Mouse (Mus musculus) spleen, postnatal 10 days (tissue): Measurements from ENCODE around the gene Alkbh2.

Experiments used
- DNase-seq, 2 experiments: peaks; one replicate each; pipeline ENCODE4 v3.0.0; 2021 to 2022; ENCODE audit warnings: low spot score in 2 of 2

Alkbh2 gene

DNA sequence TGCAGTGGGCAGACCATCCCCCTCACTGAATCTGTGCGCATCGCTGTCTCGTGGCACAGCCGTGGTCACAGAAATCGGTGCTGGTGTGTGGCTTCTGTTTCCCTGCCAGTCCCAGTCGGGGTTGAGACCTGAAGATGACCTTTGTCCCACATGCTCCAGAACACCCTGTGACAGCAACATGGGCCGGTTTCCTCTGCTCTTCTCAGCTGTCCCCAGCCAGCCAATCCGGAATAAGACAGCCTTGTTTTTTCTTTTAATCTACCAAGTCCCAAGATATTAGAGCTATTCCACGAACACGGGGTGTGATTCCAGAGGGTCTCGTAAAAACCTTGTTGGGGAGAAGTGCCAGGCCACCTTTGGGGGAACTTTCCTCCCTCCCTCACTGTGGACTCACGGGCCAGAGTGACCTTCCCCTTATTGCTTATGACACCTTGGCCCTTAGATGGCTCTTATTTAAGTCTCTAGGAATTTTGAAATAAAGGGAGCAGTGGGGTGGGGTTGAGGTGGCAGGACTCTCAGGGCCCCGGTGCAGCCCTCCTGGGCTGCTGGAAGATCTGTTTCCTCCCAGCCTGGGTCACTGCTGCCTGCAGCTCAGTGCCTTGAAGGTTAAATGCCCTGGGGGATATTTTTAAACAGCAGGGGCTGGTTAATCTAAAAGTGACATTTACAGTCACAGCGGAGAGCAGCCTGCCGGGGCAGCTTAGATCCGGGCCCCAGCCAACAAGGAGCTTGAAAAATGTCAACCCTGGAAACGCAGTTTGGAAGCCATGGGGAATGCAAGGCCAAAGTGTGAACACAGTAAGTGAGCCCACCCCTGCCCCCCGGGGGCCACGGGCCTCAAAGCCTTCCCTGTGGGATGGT, 18.2 kb upstream of the Alkbh2 start, which contains the start of gene Acacb:
Gene Acacb, plus strand, starts transcription at position 508 of the 861 bp plus-strand sequence.
- DNase-seq: no peak

DNA sequence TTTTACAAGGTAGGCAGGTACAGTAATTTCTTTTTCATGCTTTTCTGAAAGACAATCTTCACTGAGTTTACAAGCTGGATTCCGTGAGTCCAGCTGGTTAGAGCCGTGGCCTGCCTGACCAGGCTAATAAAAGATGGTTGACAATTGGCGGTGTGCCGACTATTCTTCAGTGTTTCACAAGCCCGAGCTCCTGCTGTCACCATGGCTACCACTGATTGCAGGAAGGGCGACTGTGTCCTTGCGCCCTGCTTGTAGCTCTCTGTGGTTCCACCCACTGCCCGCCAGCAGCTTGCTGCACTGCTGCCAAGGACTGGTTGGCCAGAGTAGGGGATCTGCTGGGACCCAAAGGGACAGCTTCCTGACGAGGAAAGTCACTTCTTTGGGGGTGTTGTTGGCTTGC, 11.2 kb upstream of the Alkbh2 start:
- DNase-seq: peak in 1 of 2 experiments; percentile 33

DNA sequence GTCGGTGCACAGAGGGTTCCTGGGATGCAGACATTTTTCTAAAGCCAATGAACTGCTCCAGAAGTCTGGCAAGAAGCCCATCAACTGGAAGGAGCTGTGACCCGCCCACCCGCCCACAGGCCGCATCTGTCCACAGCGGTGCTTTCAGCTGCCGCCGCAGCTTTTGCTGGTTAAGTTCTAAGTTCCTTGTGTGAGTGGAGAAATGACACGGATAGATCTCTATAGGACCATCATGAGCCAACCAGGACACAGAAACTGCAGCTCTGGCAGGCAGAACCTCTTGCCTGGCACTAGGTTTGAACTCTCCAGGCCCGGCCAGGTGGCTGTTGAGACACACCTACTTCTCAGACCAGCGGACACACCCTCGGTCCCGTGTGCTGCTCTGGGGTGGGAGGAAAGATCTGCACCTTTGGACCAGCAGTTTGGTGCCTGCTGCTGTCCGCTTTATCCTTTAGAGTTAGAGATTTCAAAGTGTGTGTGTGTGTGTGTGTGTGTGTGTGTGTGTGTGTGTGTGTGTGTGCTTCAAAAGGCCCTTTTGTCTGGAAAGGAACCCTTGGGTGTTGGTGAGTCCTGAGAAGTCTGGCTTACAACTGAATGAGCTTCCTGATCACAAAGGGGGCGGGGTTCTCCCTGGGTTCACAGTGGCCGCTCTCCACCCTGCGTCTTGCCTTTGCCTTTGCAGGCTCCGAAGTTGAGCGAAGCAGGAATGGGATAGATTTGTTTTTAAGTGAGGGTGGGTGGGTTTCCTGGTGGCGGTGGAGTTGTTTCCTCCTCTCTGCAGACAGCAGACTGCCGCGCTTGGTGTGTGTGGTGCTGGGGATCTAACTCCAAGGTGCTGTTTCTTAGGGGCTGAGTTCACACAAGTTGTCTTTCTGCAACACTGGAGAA, 10.5 kb upstream of the Alkbh2 start:
- no peak for DNase-seq

DNA sequence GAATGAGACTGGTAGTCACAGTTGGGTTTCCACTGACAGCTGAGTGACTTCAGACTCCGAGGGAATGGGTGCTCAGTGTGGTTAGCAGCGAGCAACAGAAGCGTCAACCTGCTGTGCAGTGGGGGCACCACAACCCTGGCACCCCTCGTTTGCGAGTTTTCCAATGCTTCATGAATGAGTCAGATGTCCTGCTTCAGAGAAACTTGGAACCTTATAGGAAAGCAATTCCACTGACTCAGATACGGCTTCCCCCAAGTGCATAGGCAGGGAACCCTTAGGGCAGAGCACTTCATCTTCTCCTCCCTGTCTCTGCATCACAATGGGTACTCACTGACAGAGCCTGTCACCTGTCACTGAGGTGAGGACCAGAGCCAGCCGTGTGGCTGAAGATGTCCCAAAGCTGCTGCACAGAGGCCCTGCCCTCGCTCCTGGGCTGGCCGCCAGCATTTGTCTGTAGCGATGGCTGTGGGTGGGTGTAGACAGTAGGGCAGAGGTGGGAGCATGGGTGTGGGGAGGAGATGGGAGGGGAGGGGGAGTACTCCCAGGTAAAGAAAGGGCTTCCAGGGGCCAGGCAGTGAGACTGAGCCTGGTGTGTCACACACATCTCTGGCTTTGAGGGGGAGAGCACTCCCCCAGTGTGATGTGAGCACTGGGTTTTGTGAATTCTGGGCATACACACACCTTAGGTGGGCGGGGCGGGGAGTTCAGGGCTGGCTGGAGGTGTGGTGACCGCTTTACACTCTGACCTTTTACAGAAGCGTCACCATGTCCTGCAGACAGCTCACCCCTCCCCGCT, 9.7 kb upstream of the Alkbh2 start:
- DNase-seq: no peak

DNA sequence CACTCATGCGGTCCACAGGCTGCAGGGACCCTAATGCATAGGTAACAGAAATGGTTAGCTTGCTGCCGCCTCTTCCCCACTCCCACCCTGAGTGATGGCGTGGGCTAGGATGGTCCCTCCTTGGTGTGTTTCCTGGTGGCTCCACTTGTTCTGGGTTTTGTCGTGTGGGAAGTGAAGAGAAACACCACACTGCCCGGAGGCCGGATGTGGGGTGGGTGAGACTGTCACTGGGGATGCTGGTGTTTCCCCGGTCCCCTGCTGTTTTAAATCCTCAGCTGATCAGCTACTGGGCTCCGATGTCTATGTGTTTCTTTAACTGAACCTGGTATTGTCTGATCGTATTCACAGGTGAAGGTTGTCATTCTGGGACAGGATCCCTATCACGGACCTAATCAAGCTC, 7.5 kb upstream of the Alkbh2 start:
- DNase-seq: no peak

DNA sequence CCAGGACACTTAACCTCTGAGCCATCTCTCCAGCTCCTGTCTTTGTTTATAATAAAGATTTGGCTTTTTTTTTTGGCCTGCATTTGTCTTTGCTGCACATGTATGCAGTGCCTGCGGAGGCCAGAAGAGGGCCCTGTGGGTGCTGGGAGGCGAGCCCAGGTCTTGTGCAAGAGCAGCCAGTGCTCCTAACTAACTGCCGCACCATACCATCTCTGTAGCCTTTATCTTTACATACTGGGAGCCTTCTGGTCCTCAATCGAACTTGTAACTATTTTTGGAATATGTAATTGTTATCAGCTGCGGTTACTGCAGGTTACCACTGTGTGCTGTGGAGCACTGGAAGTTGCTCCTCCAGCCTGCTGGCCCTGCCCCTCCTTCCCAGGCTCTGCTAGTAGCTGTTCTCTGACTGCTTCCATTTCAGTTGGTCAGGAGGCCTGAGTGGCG, 6.1 kb upstream of the Alkbh2 start:
- DNase-seq: peak; percentile 47 to 78

DNA sequence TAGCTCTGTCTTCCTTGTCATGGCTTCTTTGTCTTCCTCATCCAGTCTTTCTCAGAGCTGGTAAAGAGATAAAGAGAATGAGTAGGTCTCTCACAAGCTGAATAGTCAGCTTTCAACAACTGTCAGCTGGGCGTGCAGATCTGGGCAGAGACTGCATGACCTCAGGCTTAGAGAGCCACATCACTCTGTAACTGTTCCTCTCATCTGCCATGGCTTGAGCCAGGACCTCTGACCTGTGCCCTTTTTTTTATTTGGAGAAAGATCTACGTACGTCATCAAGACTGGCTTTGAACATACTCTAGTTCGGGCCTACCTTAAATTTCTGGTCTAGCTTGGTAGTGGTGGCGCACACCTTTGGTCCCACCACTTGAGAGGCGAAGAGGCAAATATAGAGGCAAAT, 4.8 kb upstream of the Alkbh2 start:
- DNase-seq: no peak

DNA sequence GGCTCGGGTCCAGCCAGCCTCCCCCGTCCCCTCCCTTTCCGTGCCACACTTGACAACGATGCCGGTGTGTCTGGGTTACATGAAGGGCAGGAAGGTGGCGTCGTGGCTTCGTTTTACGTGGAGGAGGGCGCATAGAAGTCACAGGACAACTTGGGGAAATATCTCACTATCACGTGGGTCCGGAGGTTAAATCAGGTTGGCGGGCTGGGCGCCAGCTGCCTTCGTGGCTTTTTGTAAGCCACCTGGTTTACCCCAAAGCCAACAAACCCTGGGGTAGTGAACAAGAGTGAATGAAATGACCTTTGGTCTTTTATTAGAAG, 3.5 kb upstream of the Alkbh2 start:
- peak in 1 of 2 experiments; percentile 65 for DNase-seq

DNA sequence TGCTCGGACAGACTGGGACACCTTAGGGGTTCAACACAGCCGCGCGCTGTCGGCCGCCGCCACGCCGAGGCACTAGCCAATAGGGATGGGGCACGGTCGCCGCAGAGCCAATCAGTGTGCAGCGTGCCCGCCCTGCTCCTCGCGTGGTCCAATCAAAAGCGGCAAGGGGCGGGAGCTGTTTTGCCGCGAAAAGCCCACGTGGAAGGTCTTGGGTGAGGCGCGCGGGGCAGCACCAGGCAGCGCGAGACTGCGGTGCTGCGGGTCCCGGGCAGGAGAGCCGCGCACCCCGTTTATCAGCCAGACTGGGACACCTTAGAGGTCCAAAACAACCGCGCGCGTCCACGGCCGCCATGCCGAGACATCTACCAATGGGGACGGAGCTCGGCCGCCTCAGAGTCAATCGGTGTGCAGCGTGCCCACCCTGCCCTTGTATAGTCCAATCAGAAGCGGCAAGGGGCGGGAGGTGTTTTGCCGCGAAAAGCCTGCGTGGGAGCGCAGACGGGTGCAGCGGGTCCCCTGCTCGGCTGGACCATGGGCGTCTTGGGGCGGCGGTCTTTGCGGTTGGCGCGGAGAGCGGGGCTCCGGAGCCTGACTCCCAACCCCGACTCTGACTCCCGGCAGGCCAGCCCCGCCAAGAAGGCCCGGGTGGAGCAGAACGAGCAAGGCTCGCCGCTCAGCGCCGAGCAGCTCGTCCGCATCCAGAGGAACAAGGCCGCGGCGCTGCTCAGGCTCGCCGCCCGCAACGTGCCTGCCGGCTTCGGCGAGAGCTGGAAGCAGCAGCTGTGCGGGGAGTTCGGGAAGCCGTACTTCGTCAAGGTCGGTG, 2.9 kb upstream of the Alkbh2 start:
- peak; percentile 95 to 97 for DNase-seq

DNA sequence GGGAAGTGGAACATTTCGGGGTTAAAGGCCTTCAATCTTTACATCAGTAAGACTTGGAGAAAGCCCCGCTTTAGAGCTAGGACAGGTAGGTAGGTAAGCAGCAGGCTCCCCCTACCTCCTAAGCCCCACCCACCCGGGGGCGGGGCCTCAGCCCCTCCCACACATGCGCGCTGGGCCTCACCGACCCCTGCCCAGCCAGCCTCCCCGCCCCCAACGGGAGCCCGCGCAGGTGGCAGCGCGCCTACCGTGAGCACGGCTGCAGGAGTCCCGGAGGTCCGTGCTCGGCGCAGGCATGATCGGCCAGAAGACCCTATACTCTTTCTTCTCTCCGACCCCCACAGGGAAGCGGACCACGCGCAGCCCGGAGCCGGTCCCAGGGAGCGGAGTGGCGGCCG, 2.2 kb upstream of the Alkbh2 start, which contains the start of gene Ung:
Gene Ung, plus strand, starts transcription at position 176 of the 395 bp plus-strand sequence.
- peak in 1 of 2 experiments; percentile 75 for DNase-seq

DNA sequence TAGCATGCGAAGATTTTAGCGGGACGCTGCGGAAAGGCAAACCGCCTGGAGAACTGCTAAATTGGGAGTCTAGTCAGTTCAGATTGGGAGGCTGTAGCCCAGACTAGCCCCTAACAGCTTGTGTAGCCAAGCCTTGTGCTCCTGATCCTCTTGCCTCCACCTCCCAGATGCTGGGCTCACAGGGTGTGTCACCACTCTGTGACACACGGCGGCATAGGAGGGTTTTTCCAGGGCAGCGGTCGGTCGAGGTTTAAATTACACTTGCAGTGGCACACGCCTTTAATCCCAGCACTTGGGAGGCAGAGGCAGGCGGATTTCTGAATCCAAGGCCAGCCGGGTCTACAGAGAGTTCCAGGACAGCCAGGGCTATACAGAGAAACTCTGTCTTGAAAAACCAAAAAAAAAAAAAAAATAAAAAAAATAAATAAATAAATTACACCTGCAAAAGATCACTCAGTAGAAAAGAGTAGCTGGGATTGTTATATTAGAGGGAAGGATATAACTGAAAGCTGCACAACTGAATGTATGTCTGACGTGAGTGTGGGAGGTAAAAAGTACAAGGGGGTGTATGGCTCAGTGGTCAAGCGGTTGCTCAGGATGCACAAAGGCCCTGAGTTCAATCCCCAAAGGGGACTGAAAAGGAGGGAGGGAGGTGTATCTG, 1.7 kb upstream of the Alkbh2 start:
- DNase-seq: no peak

DNA sequence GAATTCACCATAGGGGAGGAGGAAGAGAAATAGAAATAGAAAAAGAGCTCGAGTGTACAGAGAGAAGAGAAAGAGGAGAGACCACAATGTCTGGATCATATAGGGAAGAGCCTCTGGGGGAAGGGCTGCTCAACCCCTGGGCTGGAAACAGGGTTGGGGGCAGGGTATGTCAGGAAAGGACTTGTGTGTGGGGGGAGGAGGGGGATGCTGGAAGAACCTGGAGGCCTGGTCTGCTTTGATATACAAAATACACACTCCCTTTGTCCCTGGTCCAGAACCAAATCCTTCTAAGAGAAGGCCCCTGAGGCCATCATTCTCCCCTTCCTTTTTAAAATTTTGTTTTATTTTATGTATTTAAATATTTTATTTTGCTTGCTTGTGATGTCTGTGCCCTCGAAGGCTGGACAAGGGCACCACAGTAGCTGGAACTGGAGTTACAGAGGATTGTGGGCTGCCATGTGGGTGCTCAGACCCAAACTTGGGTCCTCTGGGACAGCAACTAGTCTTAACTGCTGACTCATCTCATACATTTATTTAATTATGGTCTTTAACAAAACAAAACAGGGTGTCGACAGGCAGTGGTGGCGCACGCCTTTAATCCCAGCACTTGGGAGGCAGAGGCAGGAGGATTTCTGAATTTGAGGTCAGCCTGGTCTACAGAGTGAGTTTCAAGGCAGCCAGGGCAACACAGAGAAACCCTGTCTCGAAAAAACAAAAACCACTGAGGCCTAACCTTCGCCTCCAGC, 1.3 kb downstream of the Alkbh2 start:
- no peak for DNase-seq

DNA sequence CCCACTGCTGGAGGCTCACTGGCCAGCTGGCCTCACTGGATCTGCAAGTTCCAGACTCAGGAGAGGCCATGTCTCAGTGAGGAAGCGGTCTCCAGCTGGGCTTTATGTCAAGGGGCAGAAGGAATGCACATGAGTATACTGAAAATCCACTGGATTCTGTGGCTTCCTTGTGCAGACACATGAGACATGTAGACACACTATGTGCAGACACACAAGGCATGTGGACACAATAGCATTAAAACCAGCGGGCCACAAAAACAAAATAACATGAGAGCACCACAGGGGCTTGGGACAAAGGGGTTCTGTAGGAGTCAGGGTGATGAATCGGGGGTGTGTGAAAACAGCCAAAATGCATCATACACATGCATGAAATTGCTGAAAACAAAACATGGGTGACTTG, 2.0 kb downstream of the Alkbh2 start:
- DNase-seq: no peak

DNA sequence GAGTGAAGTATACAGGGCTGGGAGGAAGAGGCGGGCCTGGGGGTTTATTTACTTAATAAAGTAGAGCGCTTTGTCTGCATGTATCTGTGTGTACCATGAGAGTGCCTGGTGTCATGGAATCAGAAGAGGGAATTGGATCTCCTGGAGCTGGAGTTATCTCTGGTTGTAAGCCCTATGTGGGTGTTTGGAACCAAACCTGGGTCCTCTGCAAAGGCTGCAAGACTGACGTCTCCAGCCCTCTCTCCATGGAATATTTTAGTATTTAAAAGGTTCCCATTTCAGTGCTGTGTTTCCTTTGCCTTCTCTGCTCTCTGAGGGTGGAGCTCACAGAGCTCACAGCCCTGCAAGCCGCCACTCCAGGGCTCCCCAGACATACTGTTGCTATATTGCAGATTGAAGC, 8.2 kb downstream of the Alkbh2 start:
- no peak for DNase-seq

DNA sequence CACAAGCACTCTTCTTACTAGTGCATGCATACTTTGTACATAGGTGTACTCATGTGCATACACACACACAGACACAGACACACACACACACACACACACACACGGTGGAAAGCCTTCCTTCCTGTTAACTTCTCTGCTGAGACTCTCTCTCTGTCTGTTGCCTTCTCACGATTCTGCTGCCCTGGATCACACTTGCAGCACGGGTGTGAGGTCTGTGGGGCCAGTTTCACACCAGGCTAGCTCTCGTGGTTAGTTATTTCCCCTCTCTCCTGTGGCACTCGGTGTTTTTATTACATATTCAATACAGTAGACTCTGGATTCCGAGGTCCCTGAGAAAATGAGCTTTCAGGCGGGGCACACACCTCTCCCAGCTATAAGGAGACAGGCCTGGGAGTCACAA, 11.4 kb downstream of the Alkbh2 start:
- no peak for DNase-seq

DNA sequence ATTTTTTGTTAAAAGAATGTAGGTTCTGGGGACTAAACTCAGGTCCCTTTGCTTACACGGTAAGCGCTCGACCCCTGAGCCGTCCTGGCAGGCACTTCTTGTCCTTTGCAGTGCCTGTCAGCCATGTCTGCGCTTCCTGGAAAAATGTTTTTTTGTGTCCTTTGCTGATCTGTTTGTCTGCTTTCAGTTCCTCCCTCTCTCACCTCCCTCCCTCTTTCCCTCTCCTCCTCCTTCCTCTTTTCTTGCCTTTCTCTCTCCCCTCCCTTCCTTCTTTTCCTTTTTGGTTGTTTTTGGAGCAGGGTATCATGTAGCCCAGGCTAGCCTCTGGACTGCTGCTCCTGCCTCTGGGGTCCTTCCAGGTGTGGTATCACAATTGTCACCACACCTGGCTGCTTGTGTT, 13.0 kb downstream of the Alkbh2 start:
- DNase-seq: no peak

DNA sequence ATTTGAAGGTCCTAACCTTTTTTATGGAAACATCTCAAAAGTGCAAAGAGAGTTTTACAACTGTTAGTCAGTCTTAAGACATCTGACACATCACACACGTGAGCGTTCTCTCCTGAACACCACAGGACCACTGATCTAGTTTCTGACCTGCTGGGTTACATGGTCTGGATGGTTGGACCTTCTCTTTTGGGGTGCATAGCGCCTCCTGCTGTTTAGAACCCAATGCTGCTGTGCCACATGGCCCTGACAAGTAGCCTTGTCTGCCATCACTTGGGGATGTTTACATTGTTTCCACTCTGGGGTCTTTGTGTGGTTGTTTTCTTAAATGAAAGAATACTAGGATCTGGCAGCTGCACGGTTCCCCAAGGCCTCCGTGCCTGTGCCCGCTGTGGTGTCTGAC, 14.7 kb downstream of the Alkbh2 start:
- no peak for DNase-seq

DNA sequence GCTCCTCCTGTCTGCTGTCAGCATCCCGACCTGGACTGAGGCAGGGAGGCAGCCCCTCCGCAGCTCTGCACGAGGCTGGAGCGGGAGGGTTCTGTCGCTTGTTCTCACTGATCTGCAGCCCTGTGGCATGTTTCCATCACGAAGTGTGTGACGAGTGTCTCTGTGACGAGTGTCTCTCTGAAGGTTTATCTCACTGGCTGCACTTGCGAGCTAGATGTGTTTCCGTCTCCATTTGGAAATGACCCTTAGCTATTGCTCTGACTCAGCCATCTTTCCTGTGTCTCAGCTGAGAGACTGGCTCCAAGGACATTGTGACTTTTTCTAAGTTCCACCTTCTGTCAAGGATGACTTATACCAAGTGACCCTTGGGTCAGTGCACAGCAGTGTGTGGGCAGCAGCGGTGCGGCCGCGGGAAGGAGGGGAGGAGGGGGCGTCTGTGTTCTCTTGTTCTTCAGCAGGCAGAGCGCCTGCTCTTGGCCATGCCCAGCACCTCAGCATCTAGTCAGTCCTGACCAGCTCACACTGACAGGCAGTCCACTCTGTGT, 21.6 kb downstream of the Alkbh2 start:
- no peak for DNase-seq

DNA sequence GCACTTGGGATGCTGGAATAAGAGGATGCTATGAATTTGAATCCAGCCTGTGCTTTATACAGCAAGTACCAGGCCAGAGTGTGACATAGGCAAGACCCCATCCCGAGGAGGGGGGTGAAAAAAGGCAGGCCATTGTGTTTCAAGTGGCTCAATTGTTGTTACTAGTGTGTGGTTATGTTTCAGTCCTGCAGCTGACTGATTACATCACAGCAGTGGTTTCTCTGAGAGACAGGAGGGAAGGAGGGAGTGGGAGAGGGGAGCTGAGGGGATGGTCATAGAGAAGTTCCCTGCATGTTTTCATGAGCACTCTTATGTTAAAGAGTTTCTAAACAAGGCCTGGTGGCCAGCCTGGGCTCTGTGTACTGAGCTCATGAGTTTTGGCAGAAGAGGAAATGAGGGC, 25.2 kb downstream of the Alkbh2 start:
- no peak for DNase-seq

DNA sequence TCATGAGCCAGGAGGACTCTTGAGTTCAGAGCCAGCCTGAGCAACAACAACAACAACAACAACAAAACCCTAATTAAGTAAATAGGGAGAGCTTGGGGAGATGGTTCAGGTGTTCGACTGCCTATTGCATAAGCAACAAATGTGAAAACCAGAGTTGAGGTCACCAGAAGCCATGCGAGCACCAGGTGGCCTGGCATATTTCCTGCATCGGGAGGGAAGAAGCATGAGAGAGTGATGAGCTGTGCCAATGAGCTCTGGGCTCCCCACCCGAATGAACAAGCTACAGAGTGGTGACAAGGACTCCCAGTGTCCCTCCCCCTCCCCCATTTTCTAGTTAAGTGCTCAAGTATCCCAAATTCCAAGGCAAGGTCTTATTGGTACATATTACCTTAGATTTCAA, 26.1 kb downstream of the Alkbh2 start:
- DNase-seq: no peak
